Mouse (Mus musculus) cerebellum, adult 2 months (tissue): ENCODE results near the gene Sarnp. TPM values are rescaled to one million over a fixed set of nuclear protein-coding genes. Genes with fewer than 3 reads are reported as not detected.

Experiments
- DNase-seq, 2 experiments: peaks; one replicate each; pipeline ENCODE4 v3.0.0; 2021
- H3K27ac ChIP-seq: fragments of 200-500 bp; 2 replicates; pipeline ENCODE4 v1.5.1; 2012; ENCODE audit warnings: low read length, control low read depth, inconsistent platforms; ENCODE audit not compliant: insufficient read depth
- H3K27me3 ChIP-seq: fragments of 200-500 bp; 2 replicates; pipeline ENCODE4 v1.6.1; 2012; ENCODE audit warnings: inconsistent platforms, mild to moderate bottlenecking, low read length, moderate library complexity; ENCODE audit not compliant: control insufficient read depth, insufficient read depth
- H3K4me1 ChIP-seq: fragments of 200-500 bp; 2 replicates; pipeline ENCODE4 v1.6.1; 2011; ENCODE audit warnings: low read length; ENCODE audit not compliant: control insufficient read depth, insufficient read depth
- H3K4me3 ChIP-seq: fragments of 200-500 bp; replicated peaks from 2 replicates; pipeline ENCODE3; 2011; ENCODE audit warnings: mild to moderate bottlenecking, low read depth, low read length, control low read depth; ENCODE audit not compliant: insufficient read depth
- CTCF ChIP-seq: fragments of 200-500 bp; IDR thresholded peaks from 2 replicates; pipeline ENCODE4 v1.5.1; 2011; ENCODE audit warnings: low read depth, mild to moderate bottlenecking, control low read depth, low read length, moderate library complexity, borderline replicate concordance; ENCODE audit not compliant: insufficient read depth
- POLR2A ChIP-seq: fragments of 200-500 bp; IDR thresholded peaks from 2 replicates; pipeline ENCODE4 v1.6.1; 2011; ENCODE audit warnings: low read length, control low read depth, borderline replicate concordance; ENCODE audit not compliant: insufficient read depth
- WGBS: fragments of 180-500 bp; shearing (Covaris S2); methylation state at CpG from one replicate; pipeline ENCODE4 v1.1.7; 2018; 5-methylcytosine and 5-hydroxymethylcytosine counted together
- polyA plus RNA-seq: library from polyadenylated mRNA; depleted of rRNA; stranded (reverse); fragments of >200 nt; gene quantifications from 2 replicates; pipeline ENCODE4 v1.2.3, GENCODE M21; 2012; rRNA removed

Sarnp gene
- 54.5 and 60.2 TPM in 2 replicates for polyA plus RNA-seq

DNA sequence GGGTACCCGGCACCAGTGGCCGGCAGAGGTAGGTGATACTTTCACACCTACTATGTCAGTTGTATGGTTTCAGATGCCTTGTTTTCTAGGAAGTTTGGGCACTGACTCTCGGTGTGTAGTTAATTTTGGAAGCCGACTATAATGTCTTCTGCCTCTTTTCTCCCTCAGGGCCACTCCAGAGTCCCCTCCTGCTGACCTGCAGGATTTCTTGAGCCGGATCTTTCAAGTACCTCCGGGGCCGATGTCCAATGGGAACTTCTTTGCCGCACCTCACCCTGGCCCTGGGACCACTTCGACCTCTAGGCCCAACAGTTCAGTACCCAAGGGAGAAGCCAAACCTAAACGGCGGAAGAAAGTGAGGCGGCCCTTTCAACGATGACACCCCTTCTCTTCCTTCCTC, at the start of gene Sarnp:
Sarnp (plus strand) TSS at position 301 of the 400 bp plus-strand sequence.
- Histone ChIP-seq H3K4me3 (no peak within 1 kb of the TSS), H3K27me3 (no peaks in the 10 kb centered on the region), H3K4me1 (0 out of 2 replicates have a peak, but pooled peaks cover 2% of the 10 kb centered on the region), H3K27ac (no peak within 1 kb of the TSS)
- TF ChIP-seq CTCF, result no peak
- no peak for TF ChIP-seq POLR2A
- DNase-seq, result no peak
- WGBS, result 91% methylated on average over 13 of the region's 13 CpGs

DNA sequence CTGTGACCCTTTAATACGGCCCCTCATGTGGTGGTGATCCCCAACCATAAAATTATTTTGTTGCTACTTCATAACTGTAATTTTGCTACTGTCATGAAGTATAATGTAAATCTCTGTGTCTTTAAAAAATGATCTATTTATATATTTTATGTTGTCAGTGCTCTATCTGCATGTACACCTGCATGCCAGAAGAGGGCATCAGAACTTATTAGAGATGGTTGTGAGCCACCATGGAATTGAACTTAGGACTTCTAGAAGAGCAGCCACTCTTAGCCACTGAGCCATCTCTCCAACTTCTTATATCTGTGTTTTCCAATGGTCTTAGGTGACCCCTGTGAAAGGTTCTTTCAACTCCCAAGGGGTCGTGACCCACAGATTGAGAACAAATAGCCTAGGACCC, 44.2 kb upstream of the Sarnp start:
- Histone ChIP-seq H3K4me3 (no peak overlapping the region), H3K27me3 (no peaks in the 10 kb centered on the region), H3K27ac (no peak overlapping the region), H3K4me1 (no peaks in the 10 kb centered on the region)
- TF ChIP-seq POLR2A, result no peak
- TF ChIP-seq CTCF, result no peak
- DNase-seq, result no peak
- 74% methylated on average over 2 of the region's 2 CpGs for WGBS

DNA sequence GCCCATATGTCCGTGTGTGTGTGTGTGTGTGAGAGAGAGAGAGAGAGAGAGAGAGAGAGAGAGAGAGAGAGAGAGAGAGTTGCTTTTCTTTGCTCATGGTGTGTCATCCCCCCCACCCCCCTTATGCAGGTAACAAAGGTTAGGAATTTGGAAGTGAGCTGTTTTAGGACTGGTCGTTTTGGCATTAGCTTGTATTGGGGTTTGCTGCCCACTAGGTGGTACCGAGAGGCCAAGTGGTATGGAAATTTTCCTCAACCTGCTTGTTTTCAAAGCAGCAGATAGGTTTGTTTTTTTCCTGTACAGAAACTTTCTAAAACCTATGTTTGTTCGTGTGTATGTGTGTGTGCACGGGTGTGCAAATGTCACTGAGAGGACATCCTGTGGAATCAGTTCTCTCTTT, 43.4 kb upstream of the Sarnp start:
- whole genome bisulfite sequencing, result 28% methylated on average over 5 of the region's 5 CpGs
- no peak for TF ChIP-seq POLR2A
- TF ChIP-seq CTCF, result no peak
- Histone ChIP-seq H3K4me1 (no peaks in the 10 kb centered on the region), H3K4me3 (no peak overlapping the region), H3K27ac (no peak overlapping the region), H3K27me3 (no peaks in the 10 kb centered on the region)
- DNase-seq, result no peak

DNA sequence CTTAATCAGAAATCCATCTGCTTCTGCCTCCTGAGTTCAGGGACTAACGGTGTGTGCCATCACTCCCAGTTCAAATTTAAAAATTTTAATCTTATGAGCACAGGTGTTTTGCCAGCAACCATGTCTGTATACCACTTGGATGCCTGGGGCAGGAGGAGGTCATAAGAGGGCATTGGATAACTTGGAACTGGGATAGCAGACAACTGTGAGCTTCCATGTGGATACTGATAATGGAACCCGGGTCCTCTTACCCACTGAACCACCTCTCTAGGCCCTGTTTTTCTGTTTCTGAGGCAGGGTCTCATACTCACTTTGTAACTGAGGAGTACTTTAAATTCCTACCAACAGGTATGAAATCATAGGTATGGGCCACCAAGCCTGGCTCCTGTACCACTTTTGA, 38.7 kb upstream of the Sarnp start:
- 92% methylated on average over 2 of the region's 2 CpGs for WGBS
- TF ChIP-seq POLR2A (no peak), CTCF (no peak)
- no peak overlapping the region for H3K4me3 ChIP-seq
- H3K4me1 ChIP-seq, result no peaks in the 10 kb centered on the region
- H3K27me3 ChIP-seq, result no peaks in the 10 kb centered on the region
- no peak overlapping the region for H3K27ac ChIP-seq
- DNase-seq, result no peak

DNA sequence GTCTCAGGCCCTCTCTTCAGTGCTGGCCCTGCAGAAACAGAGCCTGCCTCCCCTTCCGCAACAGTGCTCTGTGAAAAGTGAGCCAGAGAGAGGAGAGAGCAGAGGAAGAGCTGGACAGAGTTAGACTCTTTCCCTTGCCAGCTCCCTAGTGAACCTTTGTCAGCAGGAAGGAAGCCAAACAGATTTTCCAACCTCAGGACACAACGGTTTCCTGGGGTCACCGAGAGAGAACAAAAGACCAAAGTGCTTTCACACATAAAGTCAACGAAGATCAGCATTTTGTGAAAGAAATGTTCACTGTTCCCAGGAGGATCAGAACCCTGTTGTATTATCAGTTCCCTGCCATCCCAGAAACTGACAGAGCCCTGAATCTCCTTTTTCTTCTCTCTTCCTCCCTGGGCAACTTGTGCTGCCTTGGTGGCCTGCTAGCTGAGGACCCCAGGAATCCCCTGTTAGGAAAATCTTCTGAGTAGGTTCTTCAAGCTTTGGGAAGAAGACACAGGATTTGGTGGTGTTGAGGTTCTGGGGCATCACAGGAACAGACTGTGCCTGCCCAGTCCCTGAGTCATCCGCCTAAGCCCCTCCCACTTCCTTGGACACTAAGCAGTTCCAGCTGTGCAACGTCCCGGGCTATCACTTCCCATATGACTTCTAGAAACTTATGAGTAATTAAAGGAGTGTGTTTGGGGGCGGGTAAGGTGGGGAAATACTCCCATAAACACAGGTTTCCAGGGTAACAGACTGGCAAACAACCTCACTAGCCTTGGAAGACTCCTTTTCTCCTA, 37.9 kb upstream of the Sarnp start:
- DNase-seq, result no peak
- H3K27me3 ChIP-seq, result no peaks in the 10 kb centered on the region
- H3K4me3 ChIP-seq, result no peak overlapping the region
- no peaks in the 10 kb centered on the region for H3K4me1 ChIP-seq
- WGBS, result 12% methylated on average over 8 of the region's 8 CpGs
- TF ChIP-seq CTCF, result no peak
- no peak for TF ChIP-seq POLR2A
- H3K27ac ChIP-seq, result no peak overlapping the region

DNA sequence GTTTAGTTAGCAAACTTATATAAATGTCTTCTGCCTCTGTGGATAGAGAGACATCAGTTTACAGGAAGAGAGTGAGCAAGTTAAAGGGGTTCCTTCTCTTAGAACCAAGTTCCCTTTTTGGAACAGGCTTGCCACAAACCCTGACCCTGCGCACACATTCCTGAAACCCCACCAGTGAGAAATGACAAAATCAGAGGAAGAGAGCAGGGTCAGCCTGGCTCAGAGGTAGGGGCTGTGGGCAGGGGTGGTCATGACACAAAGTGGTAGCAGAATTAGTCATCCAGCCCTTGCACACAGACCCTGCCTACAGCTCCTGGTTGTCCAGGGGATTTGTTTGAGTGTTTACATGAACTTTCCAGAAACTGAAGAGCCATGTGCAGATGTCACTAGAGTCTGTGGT, 36.9 kb upstream of the Sarnp start:
- WGBS, result 94% methylated on average over 1 of the region's 1 CpGs
- Histone ChIP-seq H3K27ac (no peak overlapping the region), H3K4me1 (no peaks in the 10 kb centered on the region), H3K4me3 (no peak overlapping the region), H3K27me3 (no peaks in the 10 kb centered on the region)
- no peak for DNase-seq
- no peak for TF ChIP-seq CTCF
- TF ChIP-seq POLR2A, result no peak

DNA sequence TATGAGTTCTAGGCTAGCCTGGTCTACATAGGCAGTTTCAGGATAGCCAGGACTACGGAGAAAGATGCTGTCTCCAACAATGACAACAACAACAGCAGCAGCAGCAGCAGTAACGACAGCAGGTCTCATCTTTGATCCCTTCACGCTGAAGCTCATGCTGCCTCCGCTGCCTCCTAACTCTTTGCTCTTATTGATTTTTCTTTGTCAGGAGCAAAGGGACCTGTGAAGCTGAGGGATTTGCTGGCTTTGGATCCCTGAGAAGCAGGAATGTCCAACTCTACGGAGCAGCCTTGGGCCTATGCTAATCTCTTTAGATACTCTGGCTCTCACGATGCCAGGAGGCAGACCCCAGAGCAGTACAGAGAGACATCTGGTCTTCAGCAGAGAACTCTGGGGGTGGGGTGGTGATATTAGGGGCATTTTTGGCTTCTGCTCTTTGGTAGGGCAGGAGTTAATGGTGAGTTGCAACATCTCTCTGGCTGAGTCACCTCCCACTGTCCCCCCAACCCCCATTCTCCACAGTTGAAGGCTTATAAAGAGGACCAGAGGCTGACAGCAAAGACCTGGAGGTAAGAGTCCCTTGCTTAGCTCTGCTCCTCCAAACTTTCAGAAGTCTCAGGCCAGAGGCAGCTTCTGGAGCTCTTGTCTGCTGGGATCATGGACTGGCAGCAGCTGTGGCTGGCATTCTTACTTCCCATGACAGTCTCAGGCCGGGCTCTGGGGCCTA, 26.6 kb upstream of the Sarnp start, which contains the start of gene Mmp19:
Mmp19 (plus strand) TSS at position 513 of the 727 bp plus-strand sequence.
- WGBS, result 58% methylated on average over 7 of the region's 7 CpGs
- TF ChIP-seq CTCF (no peak), POLR2A (no peak)
- H3K27ac ChIP-seq, result no peak within 1 kb of the TSS
- DNase-seq, result no peak
- no peak within 1 kb of the TSS for H3K4me3 ChIP-seq
- H3K27me3 ChIP-seq, result no peaks in the 10 kb centered on the region
- no peaks in the 10 kb centered on the region; the same call in 1 of the 2 replicates for H3K4me1 ChIP-seq

DNA sequence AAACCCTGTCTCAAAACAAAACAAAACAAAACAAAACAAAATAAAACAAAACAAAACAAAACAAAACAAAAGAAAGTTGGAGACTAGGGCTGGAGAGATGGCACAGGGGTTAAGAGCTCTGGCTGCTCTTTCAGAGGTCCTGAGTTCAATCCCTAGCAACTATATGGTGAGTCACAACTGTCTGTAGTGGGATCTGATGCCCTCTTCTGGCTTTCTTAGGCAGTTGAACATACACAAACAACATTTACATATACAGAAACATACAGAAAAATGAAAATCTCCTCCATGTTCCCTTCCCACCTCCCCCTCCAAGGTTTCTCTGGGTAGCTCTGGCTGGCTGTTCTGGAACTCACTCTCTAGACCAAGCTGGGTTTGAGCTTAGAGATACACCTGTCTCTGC, 25.1 kb upstream of the Sarnp start:
- H3K27me3 ChIP-seq, result no peaks in the 10 kb centered on the region; the same call in 1 of the 2 replicates
- DNase-seq, result no peak
- no peak overlapping the region for H3K4me3 ChIP-seq
- H3K4me1 ChIP-seq, result no peaks in the 10 kb centered on the region; the same call in 1 of the 2 replicates
- TF ChIP-seq POLR2A (no peak), CTCF (no peak)
- H3K27ac ChIP-seq, result no peak overlapping the region
